Mouse (Mus musculus) ES-Bruce4 (cell line): ENCODE measurements at regions not wholly inside any gene's neighbourhood (a gene's known extent, or its start where the extent isn't known, plus 50 kb on each side); places are given as distances from the start of the nearest gene placed in this dataset.

ENCODE experiments used
- H3K27ac ChIP-seq: 2 replicates; pipeline ENCODE4 v1.5.1; 2012; ENCODE audit warnings: low read length, inconsistent platforms; ENCODE audit not compliant: insufficient read depth
- H3K27me3 ChIP-seq: 2 replicates; pipeline ENCODE4 v1.6.1; 2012; ENCODE audit warnings: mild to moderate bottlenecking, low read length, inconsistent platforms; ENCODE audit not compliant: control insufficient read depth, poor library complexity, insufficient read depth, severe bottlenecking
- H3K36me3 ChIP-seq: 2 replicates; pipeline ENCODE4 v1.6.1; 2012; ENCODE audit warnings: inconsistent platforms, mild to moderate bottlenecking, low read length, moderate library complexity; ENCODE audit not compliant: control insufficient read depth, poor library complexity, insufficient read depth, severe bottlenecking
- H3K4me1 ChIP-seq: one replicate; pipeline ENCODE4 v1.8.1; 2011; ENCODE audit warnings: low read length; ENCODE audit not compliant: control insufficient read depth, insufficient read depth
- H3K4me3 ChIP-seq: 2 replicates; pipeline ENCODE4 v1.5.1; 2011; ENCODE audit warnings: low read depth, mild to moderate bottlenecking, low read length
- H3K9ac ChIP-seq: 2 replicates; pipeline ENCODE4 v1.6.1; 2012; ENCODE audit warnings: low read depth, mild to moderate bottlenecking, inconsistent platforms; ENCODE audit not compliant: poor library complexity, severe bottlenecking
- H3K9me3 ChIP-seq: replicated peaks from 2 replicates; pipeline ENCODE4 v1.6.1; 2012; ENCODE audit warnings: mild to moderate bottlenecking, low read length, inconsistent platforms; ENCODE audit not compliant: control insufficient read depth, poor library complexity, insufficient read depth, severe bottlenecking
- CTCF ChIP-seq: IDR thresholded peaks from one replicate; pipeline ENCODE4 v1.8.1; 2011; ENCODE audit warnings: low read depth, low read length
- EP300 ChIP-seq: IDR thresholded peaks from 2 replicates; pipeline ENCODE4 v1.6.1; 2011; ENCODE audit warnings: low read depth, low read length; ENCODE audit not compliant: insufficient read depth
- POLR2A ChIP-seq: IDR thresholded peaks from one replicate; pipeline ENCODE4 v1.8.1; 2011; ENCODE audit warnings: low read length; ENCODE audit not compliant: insufficient read depth

DNA sequence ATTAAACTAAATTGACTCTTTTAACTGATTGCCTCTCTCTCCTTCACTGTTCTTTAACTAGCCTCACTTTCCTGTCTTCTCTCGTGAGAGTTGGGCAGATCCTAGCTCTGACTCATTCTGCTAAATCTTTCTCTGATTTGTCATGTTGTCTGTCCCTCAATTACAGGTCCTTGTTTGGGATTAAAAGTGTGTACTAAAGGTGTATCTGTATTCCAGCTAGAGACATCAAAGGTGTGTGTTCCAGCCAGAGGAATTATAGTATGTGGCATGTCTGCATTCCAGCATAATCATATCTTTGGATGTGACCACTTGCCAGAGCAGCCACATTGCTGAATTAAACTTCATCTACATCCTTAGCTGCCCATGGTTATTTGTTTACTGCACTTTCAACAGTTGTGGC is 167.5 kb upstream of the Fam83b start:
- H3K9ac ChIP-seq = no peak overlapping the region
- no peaks in the 10 kb centered on the region for H3K27me3 ChIP-seq
- no peak overlapping the region for H3K27ac ChIP-seq
- no peak for TF ChIP-seq POLR2A
- TF ChIP-seq EP300 = no peak
- no peak for TF ChIP-seq CTCF
- H3K4me1 ChIP-seq = no peaks in the 10 kb centered on the region
- H3K36me3 ChIP-seq = no peaks in the 10 kb centered on the region
- no peak overlapping the region for H3K4me3 ChIP-seq
- 0 out of 2 replicates have a peak, but pooled peaks cover 2% of the 10 kb centered on the region for H3K9me3 ChIP-seq

DNA sequence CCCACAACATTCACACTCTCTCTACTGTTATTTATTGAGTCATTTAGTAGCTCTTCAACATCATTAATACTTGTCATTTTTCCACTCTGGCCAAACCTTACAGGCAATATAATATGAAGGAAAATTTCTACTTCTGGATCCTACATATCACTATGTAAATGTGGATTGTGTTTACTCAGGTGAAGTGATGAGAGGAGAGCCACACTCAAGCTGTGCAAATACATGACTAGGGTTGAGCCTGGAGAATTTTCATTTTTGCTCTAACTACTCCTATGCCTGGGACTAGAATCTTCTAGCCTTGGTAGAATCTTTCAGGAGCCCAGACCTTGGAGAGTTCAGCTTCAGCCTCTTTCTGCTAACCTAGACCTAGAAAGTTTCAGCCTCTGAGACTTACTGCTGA is 166.9 kb upstream of the Fam83b start:
- Histone ChIP-seq H3K4me1 (no peaks in the 10 kb centered on the region), H3K4me3 (no peak overlapping the region), H3K27me3 (no peaks in the 10 kb centered on the region), H3K36me3 (no peaks in the 10 kb centered on the region), H3K9ac (no peak overlapping the region), H3K27ac (no peak overlapping the region), H3K9me3 (0 out of 2 replicates have a peak, but pooled peaks cover 2% of the 10 kb centered on the region)
- TF ChIP-seq POLR2A (no peak), CTCF (no peak)

- no peak overlapping the region for H3K9ac ChIP-seq
- no peaks in the 10 kb centered on the region for H3K9me3 ChIP-seq
- no peaks in the 10 kb centered on the region for H3K27me3 ChIP-seq
- H3K36me3 ChIP-seq = no peaks in the 10 kb centered on the region
- no peak overlapping the region for H3K4me3 ChIP-seq
- TF ChIP-seq EP300 = no peak
- TF ChIP-seq POLR2A = no peak
- no peak for TF ChIP-seq CTCF
- no peaks in the 10 kb centered on the region for H3K4me1 ChIP-seq
- H3K27ac ChIP-seq = no peak overlapping the region
Measured at GRCm38 (mm10) chr9:76722881-76723280, 156.0 kb upstream of the Fam83b start.

- no peak overlapping the region for H3K4me3 ChIP-seq
- H3K9me3 ChIP-seq = no peaks in the 10 kb centered on the region
- no peak overlapping the region for H3K27ac ChIP-seq
- H3K36me3 ChIP-seq = no peaks in the 10 kb centered on the region
- H3K4me1 ChIP-seq = no peaks in the 10 kb centered on the region
- TF ChIP-seq POLR2A (no peak), CTCF (no peak), EP300 (no peak)
- no peak overlapping the region for H3K9ac ChIP-seq
- H3K27me3 ChIP-seq = no peaks in the 10 kb centered on the region
Measured at GRCm38 (mm10) chr9:76715852-76716251, 148.9 kb upstream of the Fam83b start.

DNA sequence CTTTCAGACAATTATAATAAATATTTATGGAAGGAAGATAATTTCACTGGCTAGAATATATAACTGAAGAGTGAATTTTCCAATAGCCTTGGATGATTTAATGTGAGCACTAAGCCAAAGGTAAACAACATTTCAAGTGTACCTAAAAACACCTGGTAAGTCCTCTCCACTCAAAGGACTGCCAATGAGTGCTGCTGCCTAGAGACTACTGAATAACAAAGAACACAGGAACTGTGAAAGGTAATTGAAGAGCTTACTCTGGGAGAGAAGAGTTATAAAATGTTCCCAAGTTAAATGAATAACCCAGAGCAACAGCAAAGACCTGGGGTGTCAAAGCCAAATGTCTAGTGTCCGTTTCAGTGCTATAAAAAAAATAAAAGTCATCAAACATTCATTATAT is 139.5 kb upstream of the Fam83b start:
- Histone ChIP-seq H3K27me3 (no peaks in the 10 kb centered on the region), H3K4me3 (no peak overlapping the region), H3K9me3 (no peaks in the 10 kb centered on the region), H3K9ac (no peak overlapping the region), H3K27ac (no peak overlapping the region), H3K4me1 (no peaks in the 10 kb centered on the region), H3K36me3 (no peaks in the 10 kb centered on the region)
- no peak for TF ChIP-seq EP300

GRCm38 (mm10) chr9:76705786-76706185 is 138.9 kb upstream of the Fam83b start:
- no peak overlapping the region for H3K4me3 ChIP-seq
- no peak overlapping the region for H3K9ac ChIP-seq
- H3K27ac ChIP-seq = no peak overlapping the region
- H3K4me1 ChIP-seq = no peaks in the 10 kb centered on the region
- H3K36me3 ChIP-seq = no peaks in the 10 kb centered on the region
- no peaks in the 10 kb centered on the region for H3K9me3 ChIP-seq
- no peaks in the 10 kb centered on the region for H3K27me3 ChIP-seq
- TF ChIP-seq EP300 = no peak
- no peak for TF ChIP-seq CTCF
- no peak for TF ChIP-seq POLR2A
